Mouse (Mus musculus) adrenal gland, postnatal 25 days (tissue): ENCODE results near the gene Josd2. TPM values are rescaled to one million over a fixed set of nuclear protein-coding genes. Genes with fewer than 3 reads are reported as not detected.

ENCODE experiments used
- DNase-seq: peaks from one replicate; pipeline ENCODE4 v3.0.0; 2021; ENCODE audit warnings: mixed read lengths
- microRNA-seq, 2 experiments: library from miRNA; unstranded; fragments of <30 nt; microRNA quantifications; one replicate each; pipeline ENCODE4 v1.2.0; 2021
- total RNA-seq: library from RNA; stranded (reverse); gene quantifications from 2 replicates; pipeline ENCODE4 v1.2.3, GENCODE M21; 2021

The Josd2 gene
- total RNA-seq, 1 experiment from 2014 or later: 49.2 TPM

- no peak for DNase-seq
Measured at GRCm38 (mm10) chr7:44500046-44500445, 32.3 kb downstream of the Josd2 start.

- DNase-seq: peak; percentile 68
Measured at GRCm38 (mm10) chr7:44501563-44502115, 33.9 kb downstream of the Josd2 start.

- DNase-seq: no peak
Measured at GRCm38 (mm10) chr7:44507491-44507890, 39.7 kb downstream of the Josd2 start.

- DNase-seq: no peak
Measured at GRCm38 (mm10) chr7:44519240-44519913, 51.6 kb downstream of the Josd2 start.

GRCm38 (mm10) chr7:44520990-44521389 is 53.2 kb downstream of the Josd2 start:
- no peak for DNase-seq

Small RNA genes within 50 kb of the gene (microRNA-seq; reads per million reads assigned to microRNA genes)
- 0.69 to 2.1 reads per million in 2 experiments for gene Mir7052

Other genes starting within 250 kb of the Josd2 start
- gene Klk1, start 242.6 kb upstream of the Josd2 start, total RNA-seq: not detected in 2 replicates
- gene Gm36864, start 231.8 kb upstream of the Josd2 start, total RNA-seq: not detected in 2 replicates
- gene 1700028J19Rik, start 221.3 kb upstream of the Josd2 start, total RNA-seq: 0.70 and 1.6 TPM in 2 replicates
- 71.3 and 125 TPM in 2 replicates for gene 2410002F23Rik, start 221.3 kb upstream of the Josd2 start, total RNA-seq
- not detected in 2 replicates for gene Acp4, start 210.6 kb upstream of the Josd2 start, total RNA-seq
- not detected in 2 replicates for gene Gm15517, start 206.5 kb upstream of the Josd2 start, total RNA-seq
- 3.4 and 3.6 TPM in 2 replicates for gene Clec11a, start 161.1 kb upstream of the Josd2 start, total RNA-seq
- 8.5 and 10.4 TPM in 2 replicates for gene Shank1, start 157.7 kb upstream of the Josd2 start, total RNA-seq
- 4.1 and 5.7 TPM in 2 replicates for gene Syt3, start 83.9 kb upstream of the Josd2 start, total RNA-seq
- gene 1700008O03Rik, start 82.2 kb upstream of the Josd2 start, total RNA-seq: 2.3 TPM in 1 of 2 replicates, not detected in the other
- gene Lrrc4b, start 39.0 kb upstream of the Josd2 start, total RNA-seq: 4.3 and 5.8 TPM in 2 replicates
- gene Aspdh, start 2.6 kb upstream of the Josd2 start, total RNA-seq: 0.61 and 1.9 TPM in 2 replicates
- 83.9 and 97.6 TPM in 2 replicates for gene Emc10, start 28.5 kb downstream of the Josd2 start, total RNA-seq
- 12.3 and 17.5 TPM in 2 replicates for gene Fam71e1, start 28.6 kb downstream of the Josd2 start, total RNA-seq
- gene Mybpc2, start 56.7 kb downstream of the Josd2 start, total RNA-seq: not detected in 2 replicates
- gene Spib, start 64.1 kb downstream of the Josd2 start, total RNA-seq: 0.43 TPM in 1 of 2 replicates, not detected in the other
- 14.2 and 22.6 TPM in 2 replicates for gene Pold1, start 80.9 kb downstream of the Josd2 start, total RNA-seq
- 133 and 140 TPM in 2 replicates for gene Nr1h2, start 86.0 kb downstream of the Josd2 start, total RNA-seq
- 0.88 TPM in 1 of 2 replicates, not detected in the other for gene Napsa, start 104.4 kb downstream of the Josd2 start, total RNA-seq
- gene Kcnc3, start 122.7 kb downstream of the Josd2 start, total RNA-seq: 5.9 and 6.0 TPM in 2 replicates
- 2.8 and 4.3 TPM in 2 replicates for gene Myh14, start 202.9 kb downstream of the Josd2 start, total RNA-seq
- not detected in 2 replicates for gene Izumo2, start 240.8 kb downstream of the Josd2 start, total RNA-seq